Mouse (Mus musculus) olfactory bulb, adult 2 months (tissue): ENCODE data around the gene 2900026A02Rik. TPM values are rescaled to one million over a fixed set of nuclear protein-coding genes. Genes with fewer than 3 reads are reported as not detected.
A peak's percentile ranks its signal among the peaks of the same experiment; 100 is the strongest.
"Not testable (repeated sequence)": the region's sequence is repeated elsewhere in the genome, so short reads cannot be mapped to it uniquely, and the experiment has no call there.

Source experiments
- H3K27ac ChIP-seq: fragments of 200-500 bp; 2 replicates; pipeline ENCODE4 v1.5.1; 2012; ENCODE audit warnings: low read depth, low read length; ENCODE audit not compliant: insufficient read depth
- H3K4me1 ChIP-seq: fragments of 200-500 bp; 2 replicates; pipeline ENCODE4 v1.6.1; 2012; ENCODE audit warnings: low read length; ENCODE audit not compliant: control insufficient read depth, insufficient read depth
- H3K4me3 ChIP-seq: fragments of 200-500 bp; 2 replicates; pipeline ENCODE4 v1.5.1; 2012; ENCODE audit warnings: mild to moderate bottlenecking, low read depth, low read length, moderate library complexity; ENCODE audit not compliant: insufficient read depth
- CTCF ChIP-seq: fragments of 200-500 bp; IDR thresholded peaks from 2 replicates; pipeline ENCODE4 v1.5.1; 2012; ENCODE audit warnings: low read depth, mild to moderate bottlenecking, low read length, moderate library complexity; ENCODE audit not compliant: insufficient read depth
- POLR2A ChIP-seq: fragments of 200-500 bp; IDR thresholded peaks from 2 replicates; pipeline ENCODE4 v1.6.1; 2012; ENCODE audit warnings: mild to moderate bottlenecking, low read depth, low read length, moderate library complexity; ENCODE audit not compliant: insufficient read depth
- WGBS: fragments of 180-500 bp; shearing (Covaris S2); methylation state at CpG from one replicate; pipeline ENCODE4 v1.1.7; 2018; 5-methylcytosine and 5-hydroxymethylcytosine counted together
- polyA plus RNA-seq: library from polyadenylated mRNA; stranded (reverse); fragments of >200 nt; gene quantifications from 2 replicates; pipeline ENCODE4 v1.2.4, GENCODE M21; 2012; ENCODE audit warnings: low replicate concordance; ENCODE audit not compliant: missing spikeins, insufficient read depth, insufficient read length

2900026A02Rik gene
- polyA plus RNA-seq, 1 experiment: not detected

DNA sequence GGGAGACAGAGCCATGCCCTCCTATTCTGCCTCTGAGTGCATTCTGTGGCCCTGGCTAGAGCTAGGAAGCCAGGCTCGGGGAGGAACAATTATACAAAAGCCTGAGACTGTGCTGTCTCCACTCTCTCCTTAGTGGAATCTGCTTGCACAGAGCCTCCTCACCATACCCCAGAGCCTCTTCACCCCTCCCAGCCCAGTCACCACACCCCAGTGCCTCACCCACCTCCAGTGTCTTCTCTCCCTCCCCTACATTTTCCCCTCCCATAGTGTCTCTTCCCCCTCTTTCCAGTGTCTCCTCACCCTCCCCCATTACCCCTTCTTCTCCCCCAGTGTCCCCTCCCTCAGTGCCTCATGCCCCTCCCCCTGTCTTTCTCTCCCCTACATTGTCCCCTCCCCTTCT, 110.1 kb downstream of the 2900026A02Rik start:
- TF ChIP-seq CTCF: no peak
- TF ChIP-seq POLR2A: no peak
- WGBS: 14% methylated on average over 1 of the region's 1 CpGs
- H3K27ac ChIP-seq: peak overlapping the region; percentile 76
- no peak overlapping the region for H3K4me3 ChIP-seq
- H3K4me1 ChIP-seq: peaks cover 58% of the 10 kb centered on the region

DNA sequence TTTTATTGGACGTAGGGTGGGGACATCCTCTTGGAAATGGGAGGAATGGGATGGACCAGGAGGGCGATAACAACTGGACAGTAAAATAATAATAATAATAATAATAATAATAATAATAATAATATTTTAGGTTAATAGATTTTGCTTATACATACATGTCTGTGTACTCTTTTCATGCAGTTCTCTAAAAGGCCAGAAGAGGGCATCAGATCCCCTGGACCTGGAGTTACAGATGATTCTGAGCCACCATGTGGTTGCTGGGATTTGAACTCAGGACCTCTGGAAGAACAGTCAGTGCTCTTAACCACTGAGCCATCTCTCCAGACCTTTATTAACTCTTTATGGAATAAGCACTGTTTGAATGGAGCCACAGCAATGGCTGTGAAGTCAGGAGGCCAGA, 111.4 kb downstream of the 2900026A02Rik start:
- H3K4me1 ChIP-seq: peaks cover 47% of the 10 kb centered on the region
- not testable (repeated sequence) for H3K4me3 ChIP-seq, H3K27ac ChIP-seq
- WGBS: 92% methylated on average over 2 of the region's 2 CpGs

DNA sequence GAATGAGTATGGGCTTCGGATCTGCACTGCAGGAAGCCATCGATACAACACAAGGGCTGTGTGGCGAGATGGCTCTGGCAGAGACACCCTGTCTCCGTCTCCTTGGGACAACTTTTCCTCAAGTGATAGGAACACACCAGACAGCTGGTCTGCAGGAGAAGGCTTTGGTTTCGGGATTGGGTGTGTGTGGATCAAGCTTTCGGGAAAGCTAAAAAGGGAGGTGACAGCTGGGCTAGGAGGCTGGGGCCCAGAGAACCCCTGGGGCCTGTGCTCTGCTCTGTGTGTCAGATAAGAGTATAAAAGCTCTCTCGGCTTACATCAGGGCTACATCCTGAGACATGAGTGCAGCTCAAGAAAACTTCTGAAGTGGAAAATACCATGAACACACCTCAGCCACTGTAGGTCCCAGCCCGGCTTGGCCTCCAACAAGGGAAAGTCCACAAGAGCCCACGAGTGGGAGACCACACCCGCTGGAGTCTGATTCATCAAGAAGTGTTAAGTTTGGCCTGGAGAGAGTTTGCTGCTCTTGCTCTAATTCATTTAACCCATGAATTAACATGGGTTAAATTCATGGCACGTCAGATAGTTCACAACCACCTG, 112.8 kb downstream of the 2900026A02Rik start:
- TF ChIP-seq CTCF (no peak), POLR2A (no peak)
- Histone ChIP-seq H3K4me1 (peaks cover 42% of the 10 kb centered on the region), H3K27ac (no peak overlapping the region), H3K4me3 (no peak overlapping the region)
- 67% methylated on average over 11 of the region's 11 CpGs for WGBS

DNA sequence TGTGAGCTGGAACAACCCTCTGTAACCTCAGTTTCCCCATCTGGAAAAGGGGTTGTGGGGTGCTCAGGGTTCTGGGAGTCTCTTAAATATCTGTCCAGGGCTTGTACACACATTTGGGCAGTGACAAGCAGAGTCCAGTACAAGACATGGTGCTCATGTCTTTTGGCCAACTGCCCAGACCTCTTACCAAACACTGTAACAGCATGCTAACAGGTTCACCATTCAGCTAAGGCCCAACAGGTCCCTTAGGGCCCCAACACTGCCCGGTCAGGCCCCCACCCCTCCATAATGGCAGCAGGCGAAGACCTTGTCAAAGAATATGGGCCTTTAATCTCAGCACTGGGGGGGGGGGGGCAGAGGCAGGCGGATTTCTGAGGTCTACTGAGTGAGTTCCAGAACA, 113.3 kb downstream of the 2900026A02Rik start:
- Histone ChIP-seq H3K4me1 (peaks cover 39% of the 10 kb centered on the region), H3K4me3 (no peak overlapping the region), H3K27ac (no peak overlapping the region)
- WGBS: 64% methylated on average over 3 of the region's 3 CpGs
- TF ChIP-seq POLR2A: no peak
- TF ChIP-seq CTCF: no peak

DNA sequence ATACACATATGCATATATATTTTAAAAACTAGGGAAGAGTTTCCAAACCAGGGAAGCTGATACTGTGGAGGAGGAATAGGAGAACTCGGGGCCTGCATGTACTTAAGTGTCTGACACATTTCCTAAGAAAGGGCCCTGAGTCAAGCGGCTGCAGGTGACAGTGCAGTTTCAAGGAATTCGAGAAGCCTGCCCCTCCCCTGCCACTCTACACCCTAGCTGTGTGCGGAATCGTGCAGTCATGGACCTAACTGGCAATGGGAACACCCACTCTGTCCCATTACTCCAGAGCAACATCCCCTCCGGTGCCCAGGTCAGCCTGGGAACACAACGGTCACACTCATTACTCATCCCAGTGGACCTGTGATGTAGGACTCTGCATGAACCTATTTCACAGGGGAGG, 114.4 kb downstream of the 2900026A02Rik start:
- WGBS: 54% methylated on average over 7 of the region's 7 CpGs

DNA sequence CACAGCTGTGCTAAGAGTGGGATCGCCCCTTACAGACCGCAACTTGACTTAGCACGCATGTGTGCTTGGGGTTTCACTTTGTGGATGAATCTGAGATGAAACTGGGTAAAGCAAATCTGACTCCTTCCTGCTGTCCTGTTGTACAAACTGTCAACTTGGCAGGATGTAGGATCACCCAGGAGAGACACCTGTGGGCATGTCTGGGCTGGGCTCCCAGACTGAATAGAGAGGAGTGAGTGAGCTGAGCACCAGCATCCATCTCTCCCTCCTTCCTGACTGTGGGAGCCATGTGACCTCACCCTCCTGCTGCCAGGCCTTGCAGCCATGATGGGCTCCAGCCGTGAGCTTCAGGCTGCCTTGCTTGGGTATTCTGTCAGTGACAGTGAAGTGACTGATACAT, 115.6 kb downstream of the 2900026A02Rik start:
- Histone ChIP-seq H3K4me1 (peaks cover 31% of the 10 kb centered on the region), H3K27ac (no peak overlapping the region), H3K4me3 (no peak overlapping the region)
- TF ChIP-seq CTCF: no peak
- TF ChIP-seq POLR2A: no peak
- 90% methylated on average over 4 of the region's 4 CpGs for WGBS

More for the DNA sequence above, 114.4 kb downstream of the 2900026A02Rik start:
- H3K4me3 ChIP-seq: no peak overlapping the region
- H3K4me1 ChIP-seq: peaks cover 39% of the 10 kb centered on the region
- no peak overlapping the region for H3K27ac ChIP-seq
- TF ChIP-seq CTCF (no peak), POLR2A (no peak)

DNA sequence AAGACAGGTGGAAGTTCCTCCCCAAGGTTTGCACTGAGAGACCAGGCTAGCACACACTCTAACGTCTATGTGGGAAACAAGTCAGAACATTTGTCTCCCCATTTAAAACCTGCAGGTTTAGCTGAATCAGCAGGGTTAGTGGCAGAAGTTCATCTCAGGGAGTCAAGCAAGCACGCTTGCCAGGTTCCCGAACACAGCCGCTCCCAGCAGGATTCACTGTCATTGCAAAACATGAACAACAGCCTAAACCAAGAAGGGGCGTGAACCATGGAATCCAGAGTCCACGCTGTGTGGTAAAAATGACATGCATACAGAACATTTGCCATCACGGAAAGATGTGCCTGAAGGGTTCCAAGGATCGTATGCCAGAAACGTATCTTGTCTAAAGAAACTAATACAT, 116.0 kb downstream of the 2900026A02Rik start:
- no peak overlapping the region for H3K27ac ChIP-seq
- 79% methylated on average over 9 of the region's 9 CpGs for WGBS
- H3K4me1 ChIP-seq: peaks cover 31% of the 10 kb centered on the region
- TF ChIP-seq CTCF (no peak), POLR2A (no peak)
- H3K4me3 ChIP-seq: no peak overlapping the region

DNA sequence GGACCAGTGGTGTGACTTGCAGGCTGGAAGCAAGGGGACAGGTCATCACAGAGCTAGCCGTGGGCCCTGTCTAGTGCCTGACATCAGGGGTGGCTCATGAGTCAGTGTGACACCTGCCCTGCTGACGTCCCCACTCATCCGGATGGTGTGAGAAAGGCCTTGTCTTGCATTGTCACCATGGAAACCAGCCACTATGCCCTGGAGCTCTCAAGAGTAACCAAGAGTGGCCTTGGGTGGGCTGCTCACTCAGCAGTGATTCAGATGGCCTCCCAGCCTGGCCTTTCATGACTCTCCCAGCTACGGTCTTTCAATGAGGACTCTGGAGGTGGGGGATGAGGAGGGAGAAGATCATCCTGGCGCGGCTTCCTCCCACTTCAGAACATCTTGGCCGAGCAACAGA, 118.6 kb downstream of the 2900026A02Rik start:
- 29% methylated on average over 7 of the region's 7 CpGs for WGBS
- peaks cover 25% of the 10 kb centered on the region for H3K4me1 ChIP-seq
- no peak for TF ChIP-seq POLR2A
- no peak for TF ChIP-seq CTCF
- no peak overlapping the region for H3K4me3 ChIP-seq
- no peak overlapping the region for H3K27ac ChIP-seq

DNA sequence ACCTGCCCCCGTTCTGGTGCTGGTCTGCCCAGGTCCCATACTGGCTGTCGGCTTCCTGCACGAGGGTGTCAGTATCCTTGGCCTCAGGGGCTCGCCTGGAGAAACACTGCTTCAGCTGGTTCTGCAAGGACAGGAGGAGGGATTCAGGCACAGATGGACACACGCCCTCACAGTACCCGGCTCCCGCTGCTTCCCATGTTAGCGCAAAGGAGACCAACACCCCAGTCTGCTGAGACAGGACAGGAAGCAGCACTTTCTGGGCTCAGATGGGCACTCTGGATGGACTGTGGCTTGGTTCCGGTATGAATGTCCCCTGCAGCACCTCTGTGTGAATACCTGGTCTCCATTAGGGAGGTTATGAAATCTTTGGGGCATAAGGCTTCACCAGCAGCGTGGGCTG, 119.6 kb downstream of the 2900026A02Rik start:
- no peak overlapping the region for H3K27ac ChIP-seq

DNA sequence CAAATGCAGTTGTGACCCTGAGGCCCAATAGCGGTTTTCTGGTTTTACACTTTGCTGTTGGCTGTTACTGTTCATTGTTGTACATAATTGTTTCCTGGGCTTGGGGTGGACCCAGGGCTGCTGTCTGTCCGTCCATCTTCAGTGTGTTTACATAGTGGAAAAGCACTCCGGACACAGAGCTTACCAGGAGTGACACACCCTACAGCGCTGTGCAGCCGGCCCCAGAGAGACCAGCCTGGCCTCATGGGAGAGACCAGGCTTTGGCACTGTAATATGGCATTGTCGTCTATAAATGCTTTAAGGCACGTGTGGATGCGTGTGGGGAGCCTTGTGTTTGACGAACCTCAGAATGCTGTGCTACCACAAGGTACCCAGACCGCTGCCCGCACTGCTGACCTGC, 120.6 kb downstream of the 2900026A02Rik start:
- no peak for TF ChIP-seq POLR2A
- TF ChIP-seq CTCF: no peak
- Histone ChIP-seq H3K4me3 (no peak overlapping the region), H3K4me1 (peaks cover 15% of the 10 kb centered on the region), H3K27ac (no peak overlapping the region)
- 87% methylated on average over 11 of the region's 11 CpGs for WGBS

More for the DNA sequence above, 119.6 kb downstream of the 2900026A02Rik start:
- no peak for TF ChIP-seq CTCF
- no peak for TF ChIP-seq POLR2A
- no peak overlapping the region for H3K4me3 ChIP-seq
- 84% methylated on average over 10 of the region's 10 CpGs for WGBS
- H3K4me1 ChIP-seq: peaks cover 15% of the 10 kb centered on the region
